Mouse (Mus musculus) bone marrow macrophage, adult 2 months (primary cell): ENCODE data around the gene Cep350. TPM values are rescaled to one million over a fixed set of nuclear protein-coding genes. Genes with fewer than 3 reads are reported as not detected.
A peak's percentile ranks its signal among the peaks of the same experiment; 100 is the strongest.
"Not testable (repeated sequence)": the region's sequence is repeated elsewhere in the genome, so short reads cannot be mapped to it uniquely, and the experiment has no call there.

ENCODE experiments used
- H3K27ac ChIP-seq: 2 replicates; pipeline ENCODE4 v1.5.1; 2012; ENCODE audit warnings: low read depth, low read length; ENCODE audit not compliant: insufficient read depth
- H3K4me1 ChIP-seq: 2 replicates; pipeline ENCODE4 v1.6.1; 2012; ENCODE audit warnings: low read length; ENCODE audit not compliant: control insufficient read depth, insufficient read depth
- H3K4me3 ChIP-seq: 2 replicates; pipeline ENCODE4 v1.5.1; 2012; ENCODE audit warnings: mild to moderate bottlenecking, low read length, moderate library complexity; ENCODE audit not compliant: insufficient read depth
- CTCF ChIP-seq: IDR thresholded peaks from 2 replicates; pipeline ENCODE4 v1.5.1; 2012; ENCODE audit warnings: low read depth, mild to moderate bottlenecking, low read length, moderate library complexity
- POLR2A ChIP-seq: IDR thresholded peaks from 2 replicates; pipeline ENCODE4 v1.6.1; 2012; ENCODE audit warnings: mild to moderate bottlenecking, low read depth, low read length, borderline replicate concordance
- polyA plus RNA-seq: library from polyadenylated mRNA; stranded (reverse); fragments of >200 nt; gene quantifications from 2 replicates; pipeline ENCODE4 v1.2.4, GENCODE M21; 2012; ENCODE audit not compliant: missing spikeins, insufficient read depth, insufficient read length

Cep350 gene
- polyA plus RNA-seq, 1 experiment: 40.9 TPM

- Histone ChIP-seq H3K27ac (peak overlapping the region; percentile 22; the same call in 1 of the 2 replicates), H3K4me3 (no peak overlapping the region), H3K4me1 (peaks cover 9% of the 10 kb centered on the region)
- TF ChIP-seq POLR2A (no peak), CTCF (no peak)
Observed at GRCm38 (mm10) chr1:155901348-155901747, 71.7 kb downstream of the Cep350 start.

- no peaks in the 10 kb centered on the region for H3K4me1 ChIP-seq
- H3K27ac ChIP-seq: no peak overlapping the region
- no peak overlapping the region for H3K4me3 ChIP-seq
- TF ChIP-seq CTCF (no peak), POLR2A (no peak)
Observed at GRCm38 (mm10) chr1:155894382-155894781, 78.7 kb downstream of the Cep350 start.

GRCm38 (mm10) chr1:155886846-155887245 is 86.2 kb downstream of the Cep350 start:
- TF ChIP-seq CTCF: no peak
- no peak for TF ChIP-seq POLR2A
- H3K4me1 ChIP-seq: no peaks in the 10 kb centered on the region
- no peak overlapping the region for H3K4me3 ChIP-seq
- H3K27ac ChIP-seq: no peak overlapping the region

- H3K4me1 ChIP-seq, H3K4me3 ChIP-seq, H3K27ac ChIP-seq: not testable (repeated sequence)
Observed at GRCm38 (mm10) chr1:155882646-155883231, 90.3 kb downstream of the Cep350 start.

GRCm38 (mm10) chr1:155879596-155879995 is 93.5 kb downstream of the Cep350 start:
- Histone ChIP-seq H3K4me3 (no peak overlapping the region), H3K27ac (no peak overlapping the region), H3K4me1 (no peaks in the 10 kb centered on the region)
- TF ChIP-seq CTCF (no peak), POLR2A (no peak)

GRCm38 (mm10) chr1:155862967-155863366 is 110.1 kb downstream of the Cep350 start:
- no peak; the same call in 1 of the 2 replicates for TF ChIP-seq CTCF
- no peak for TF ChIP-seq POLR2A
- Histone ChIP-seq H3K4me1 (peaks cover 8% of the 10 kb centered on the region; the same call in 1 of the 2 replicates), H3K4me3 (no peak overlapping the region), H3K27ac (no peak overlapping the region)

- TF ChIP-seq CTCF (no peak), POLR2A (no peak)
- H3K4me1 ChIP-seq: no peaks in the 10 kb centered on the region
- no peak overlapping the region for H3K27ac ChIP-seq
- no peak overlapping the region for H3K4me3 ChIP-seq
Observed at GRCm38 (mm10) chr1:155854926-155855702, 117.9 kb downstream of the Cep350 start.

GRCm38 (mm10) chr1:155853009-155853408 is 120.0 kb downstream of the Cep350 start:
- H3K4me1 ChIP-seq: no peaks in the 10 kb centered on the region
- TF ChIP-seq POLR2A (no peak), CTCF (no peak)
- no peak overlapping the region for H3K4me3 ChIP-seq
- no peak overlapping the region for H3K27ac ChIP-seq

- TF ChIP-seq CTCF: no peak
- TF ChIP-seq POLR2A: no peak
- Histone ChIP-seq H3K27ac (no peak overlapping the region), H3K4me3 (no peak overlapping the region), H3K4me1 (peaks cover 9% of the 10 kb centered on the region)
Observed at GRCm38 (mm10) chr1:155844235-155844634, 128.8 kb downstream of the Cep350 start.

GRCm38 (mm10) chr1:155843538-155843937 is 129.5 kb downstream of the Cep350 start:
- Histone ChIP-seq H3K4me1 (peaks cover 9% of the 10 kb centered on the region), H3K4me3 (no peak overlapping the region), H3K27ac (no peak overlapping the region)
- TF ChIP-seq CTCF (no peak), POLR2A (no peak)
